Mouse (Mus musculus) CH12.LX (cell line): ENCODE data around the gene Ptpn14.

Source experiments
- CHD1 ChIP-seq: IDR thresholded peaks from 2 replicates; pipeline ENCODE4 v1.6.1; 2012; ENCODE audit warnings: low read depth, low read length, improper control_type of control experiment, inconsistent platforms
- CHD2 ChIP-seq: IDR thresholded peaks from 2 replicates; pipeline ENCODE4 v1.6.1; 2011; ENCODE audit warnings: low read length, improper control_type of control experiment
- CTCF ChIP-seq, 2 experiments: IDR thresholded peaks in 1 of 2; conservative IDR thresholded peaks in 1 of 2; 2 replicates each; pipeline ENCODE4 v1.5.1; 2011 to 2012; ENCODE audit warnings: low read depth in 2 of 2, low read length in 2 of 2, improper control_type of control experiment in 1 of 2, inconsistent platforms in 1 of 2, mild to moderate bottlenecking in 1 of 2, moderate library complexity in 1 of 2
- E2F4 ChIP-seq: IDR thresholded peaks from 2 replicates; pipeline ENCODE4 v1.6.1; 2011; ENCODE audit warnings: low read depth, low read length, improper control_type of control experiment; ENCODE audit not compliant: insufficient replicate concordance
- EP300 ChIP-seq: IDR thresholded peaks from 2 replicates; pipeline ENCODE4 v1.6.1; 2011; ENCODE audit warnings: low read length, improper control_type of control experiment
- ETS1 ChIP-seq: conservative IDR thresholded peaks from 2 replicates; pipeline ENCODE4 v1.6.1; 2012; ENCODE audit warnings: low read depth, mild to moderate bottlenecking, inconsistent platforms, low read length, improper control_type of control experiment, moderate library complexity
- MAZ ChIP-seq: IDR thresholded peaks from 2 replicates; pipeline ENCODE4 v1.6.1; 2012; ENCODE audit warnings: low read depth, mild to moderate bottlenecking, inconsistent platforms, low read length, improper control_type of control experiment, moderate library complexity
- POLR2A ChIP-seq: IDR thresholded peaks from 2 replicates; pipeline ENCODE4 v1.6.1; 2011; ENCODE audit warnings: low read depth, mild to moderate bottlenecking, improper control_type of control experiment, low read length
- RCOR1 ChIP-seq: conservative IDR thresholded peaks from 2 replicates; pipeline ENCODE4 v1.6.1; 2012; ENCODE audit warnings: low read depth, mild to moderate bottlenecking, inconsistent platforms, low read length, improper control_type of control experiment
- SIN3A ChIP-seq: IDR thresholded peaks from 2 replicates; pipeline ENCODE4 v1.6.1; 2012; ENCODE audit warnings: low read length, improper control_type of control experiment, inconsistent platforms
- TCF12 ChIP-seq: IDR thresholded peaks from 2 replicates; pipeline ENCODE4 v1.6.1; 2014; ENCODE audit warnings: low read depth, mild to moderate bottlenecking, inconsistent platforms, low read length, improper control_type of control experiment
- ZMIZ1 ChIP-seq: IDR thresholded peaks from 2 replicates; pipeline ENCODE4 v1.6.1; 2012; ENCODE audit warnings: low read depth, mild to moderate bottlenecking, inconsistent platforms, low read length, improper control_type of control experiment
- ZNF384 ChIP-seq: IDR thresholded peaks from 2 replicates; pipeline ENCODE4 v1.6.1; 2012; ENCODE audit warnings: low read depth, low read length, improper control_type of control experiment, inconsistent platforms

DNA sequence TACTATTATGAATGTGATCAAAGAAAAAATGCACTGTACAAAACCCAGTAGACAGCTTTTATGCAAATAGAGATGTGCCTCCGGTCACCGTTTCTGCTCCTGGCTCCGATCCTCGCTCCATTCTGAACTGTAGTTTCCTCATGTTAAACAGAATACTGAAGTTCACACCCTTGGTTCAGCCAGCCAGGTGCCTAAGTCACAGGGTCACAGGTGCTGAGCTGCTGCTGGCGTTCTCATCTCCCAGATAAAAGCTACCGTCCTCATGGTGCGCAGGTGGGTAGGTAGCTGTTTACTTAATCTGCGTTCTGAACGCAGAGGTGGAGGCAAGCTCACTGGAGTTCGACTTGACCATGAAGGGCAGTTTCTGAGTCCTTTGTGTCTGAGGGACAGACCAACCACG lies 75.7 kb downstream of the Ptpn14 start:
- no peak for TF ChIP-seq SIN3A
- no peak for TF ChIP-seq ETS1
- no peak for TF ChIP-seq CTCF (conservative IDR thresholded peaks at IDR 0.05 in 1 of 2, IDR thresholded peaks at IDR 0.05 in 1 of 2; ENCODE audit: low read depth in 2 of 2, low read length in 2 of 2)
- TF ChIP-seq MAZ = no peak
- no peak for TF ChIP-seq CHD2
- TF ChIP-seq E2F4 = no peak
- TF ChIP-seq CHD1 = no peak
- no peak for TF ChIP-seq RCOR1
- TF ChIP-seq POLR2A = no peak
- no peak for TF ChIP-seq ZMIZ1
- TF ChIP-seq EP300 = no peak
- TF ChIP-seq ZNF384 = no peak
- no peak for TF ChIP-seq TCF12
